Mouse (Mus musculus) lung, postnatal 25 days (tissue): ENCODE measurements at regions not wholly inside any gene's neighbourhood (a gene's known extent, or its start where the extent isn't known, plus 50 kb on each side); places are given as distances from the start of the nearest gene placed in this dataset.
A peak's percentile ranks its signal among the peaks of the same experiment; 100 is the strongest.

Experiments used
- DNase-seq: peaks from one replicate; pipeline ENCODE4 v3.0.0; 2022; ENCODE audit warnings: low spot score

- peak; percentile 81 for DNase-seq
These were observed 49.8 kb upstream of the Abcd3 start for GRCm38 (mm10) chr3:121864734-121865445.
